Mouse (Mus musculus) embryo, embryonic 9.5 days (tissue): Measurements from ENCODE around the gene Dock7.
"Not testable (repeated sequence)": the region's sequence is repeated elsewhere in the genome, so short reads cannot be mapped to it uniquely, and the experiment has no call there.

Experiments
- DNase-seq: peaks from one replicate; pipeline ENCODE4 v3.0.0-alpha.2; 2017; ENCODE audit errors: extremely low spot score

Gene Dock7

DNA sequence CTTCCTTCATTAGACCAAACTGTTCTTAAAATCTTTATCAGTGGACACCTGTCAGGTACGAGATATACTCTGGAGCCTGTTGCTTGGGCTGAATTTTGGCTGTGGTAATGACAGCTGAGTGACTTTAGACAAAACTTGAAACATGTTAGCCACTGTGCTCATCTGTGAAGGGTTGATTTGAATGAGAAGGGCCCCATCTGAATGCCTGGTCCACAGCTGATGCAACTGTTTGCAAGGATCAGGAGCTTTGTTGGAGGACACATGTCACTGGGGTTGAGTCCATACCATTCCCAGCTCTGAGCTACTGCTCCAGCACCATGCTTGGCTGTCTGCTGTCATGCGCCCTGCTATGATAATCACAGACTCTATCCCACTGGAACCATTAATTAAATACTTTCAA lies 115.1 kb downstream of the Dock7 start:
- no peak for DNase-seq

DNA sequence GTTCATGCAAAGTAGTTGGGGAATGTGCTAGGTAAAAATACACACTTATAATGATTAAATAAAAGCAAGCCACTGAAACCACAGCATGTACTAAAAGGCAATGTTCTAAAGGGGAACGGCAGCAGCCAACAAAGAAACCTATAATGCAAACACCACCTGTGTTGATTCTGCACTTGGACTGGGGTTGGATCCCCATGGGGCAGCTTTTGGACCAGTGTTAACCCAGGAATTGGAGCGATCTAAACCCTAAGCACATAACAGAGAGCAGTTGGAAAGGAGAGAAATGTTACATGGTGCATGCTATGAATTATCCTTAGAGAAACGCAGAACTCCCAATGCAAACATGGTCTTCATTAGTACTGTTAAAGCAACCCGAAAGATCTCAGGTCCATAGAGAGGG lies 127.2 kb downstream of the Dock7 start:
- no peak for DNase-seq

- no peak for DNase-seq
Measured at GRCm38 (mm10) chr4:98984701-98985100, 136.0 kb downstream of the Dock7 start.

- not testable (repeated sequence) for DNase-seq
Measured at GRCm38 (mm10) chr4:98979976-98980375, 140.7 kb downstream of the Dock7 start.

- no peak for DNase-seq
Measured at GRCm38 (mm10) chr4:98978693-98979092, 142.0 kb downstream of the Dock7 start.

GRCm38 (mm10) chr4:98978288-98978687 lies 142.4 kb downstream of the Dock7 start:
- DNase-seq = not testable (repeated sequence)

DNA sequence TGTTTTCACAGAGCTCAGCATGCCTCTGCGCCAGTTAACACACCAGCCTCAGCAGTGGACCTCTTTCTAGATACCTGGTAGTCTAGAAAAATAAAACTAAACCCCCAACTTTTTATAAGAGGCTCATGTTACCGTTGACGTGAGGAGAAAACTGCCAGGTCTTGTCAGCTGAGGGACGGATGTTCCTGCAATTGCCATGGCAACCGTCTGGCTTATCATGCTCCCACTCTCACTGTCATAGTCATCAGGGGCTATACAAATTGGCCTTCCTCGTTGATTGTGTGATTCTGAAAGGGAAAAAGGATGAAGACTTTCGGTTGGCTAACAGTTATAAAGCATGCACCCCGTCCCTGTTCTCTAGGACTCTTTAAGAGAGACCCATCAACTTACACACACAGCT lies 145.0 kb downstream of the Dock7 start:
- no peak for DNase-seq

DNA sequence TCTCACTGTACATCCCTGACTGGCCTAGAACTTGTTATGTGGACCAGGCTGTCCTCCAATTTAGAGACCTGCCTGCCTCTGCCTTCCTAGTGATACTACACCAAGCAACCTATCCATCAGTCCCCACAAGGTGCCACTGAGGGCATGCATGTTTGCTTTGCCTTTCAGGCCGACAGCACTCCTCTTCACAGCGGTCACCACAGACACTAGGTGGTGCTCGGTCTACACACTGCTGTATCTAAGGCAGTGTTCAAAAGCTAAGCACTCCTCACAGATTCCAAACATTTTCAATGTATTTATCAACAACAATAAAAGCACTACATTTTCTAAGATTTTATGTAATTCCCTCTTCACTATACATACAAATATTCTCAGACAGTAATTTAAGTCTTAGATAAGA lies 150.8 kb downstream of the Dock7 start:
- no peak for DNase-seq

DNA sequence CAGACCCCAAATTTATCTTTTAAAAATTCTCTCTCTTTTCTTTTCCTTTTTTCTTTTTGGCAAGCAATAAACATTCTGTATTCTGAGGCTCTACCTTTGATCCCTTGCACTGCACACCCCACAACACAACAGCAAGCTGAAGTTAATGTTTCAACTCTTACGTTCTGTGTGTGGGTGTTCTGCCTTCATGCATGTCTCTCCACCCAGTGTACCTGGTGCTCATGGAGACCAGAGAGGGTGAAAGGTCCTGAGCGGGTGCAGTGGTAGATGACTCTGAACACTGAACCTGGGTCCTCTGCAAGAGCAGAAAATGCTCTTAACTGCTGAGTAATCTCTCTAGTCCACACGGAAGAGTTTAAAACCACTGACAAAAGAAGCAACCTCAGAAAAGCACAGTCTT lies 160.5 kb downstream of the Dock7 start:
- DNase-seq = no peak

- no peak for DNase-seq
Measured at GRCm38 (mm10) chr4:98955986-98956385, 164.7 kb downstream of the Dock7 start.

GRCm38 (mm10) chr4:98950563-98950962 lies 170.2 kb downstream of the Dock7 start:
- no peak for DNase-seq

DNA sequence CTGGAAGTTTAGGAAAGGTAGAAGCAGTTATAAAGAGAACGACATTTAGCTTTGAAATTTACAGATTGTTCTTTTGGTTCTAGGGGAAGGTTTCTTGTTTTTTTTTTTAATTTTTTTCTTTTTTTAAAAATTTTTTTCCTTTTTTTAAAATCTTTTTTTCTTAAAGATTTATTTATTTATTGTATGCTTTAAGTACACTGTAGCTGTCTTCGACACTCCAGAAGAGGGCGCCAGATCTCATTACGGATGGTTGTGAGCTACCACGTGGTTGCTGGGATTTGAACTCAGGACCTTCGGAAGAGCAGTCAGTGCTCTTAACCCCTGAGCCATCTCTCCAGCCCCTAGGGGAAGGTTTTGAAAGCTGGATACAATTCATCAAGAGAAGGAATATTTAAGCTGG lies 182.5 kb downstream of the Dock7 start:
- not testable (repeated sequence) for DNase-seq

DNA sequence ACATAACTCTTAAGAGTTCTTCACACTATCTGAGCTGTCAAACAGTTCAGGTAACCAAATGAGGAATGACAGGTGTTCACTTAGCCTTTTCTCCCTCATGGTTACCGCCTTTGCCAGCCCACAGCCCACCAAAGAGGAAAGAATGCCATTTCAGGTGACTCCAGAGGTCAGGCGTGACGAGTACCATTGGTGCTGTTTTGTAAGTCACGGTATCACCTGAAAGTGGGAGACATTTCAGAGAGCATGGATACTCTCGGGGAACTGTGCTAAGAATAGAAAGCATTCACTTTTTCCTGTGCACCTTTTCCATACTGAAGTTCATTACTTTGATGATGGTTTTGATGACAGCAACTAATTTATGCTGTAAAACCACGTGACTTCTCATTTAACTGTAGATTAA lies 184.7 kb downstream of the Dock7 start:
- no peak for DNase-seq

- DNase-seq = no peak
Measured at GRCm38 (mm10) chr4:98925250-98925781, 195.4 kb downstream of the Dock7 start.

DNA sequence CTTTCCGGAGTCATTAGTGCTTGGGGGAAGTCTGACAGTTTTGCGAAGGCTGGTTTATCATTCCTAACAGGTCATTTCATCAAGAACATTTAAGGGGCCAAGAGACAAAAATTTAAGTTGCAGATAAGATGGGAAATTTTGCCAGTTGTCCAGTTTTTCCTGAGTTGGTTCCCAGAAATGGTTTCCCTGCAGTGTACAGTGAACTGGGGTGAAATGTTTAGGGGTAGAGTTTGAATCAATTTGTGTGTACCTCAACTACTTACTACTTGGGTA lies 195.9 kb downstream of the Dock7 start:
- DNase-seq = no peak

- no peak for DNase-seq
Measured at GRCm38 (mm10) chr4:98924071-98924905, 196.4 kb downstream of the Dock7 start.

DNA sequence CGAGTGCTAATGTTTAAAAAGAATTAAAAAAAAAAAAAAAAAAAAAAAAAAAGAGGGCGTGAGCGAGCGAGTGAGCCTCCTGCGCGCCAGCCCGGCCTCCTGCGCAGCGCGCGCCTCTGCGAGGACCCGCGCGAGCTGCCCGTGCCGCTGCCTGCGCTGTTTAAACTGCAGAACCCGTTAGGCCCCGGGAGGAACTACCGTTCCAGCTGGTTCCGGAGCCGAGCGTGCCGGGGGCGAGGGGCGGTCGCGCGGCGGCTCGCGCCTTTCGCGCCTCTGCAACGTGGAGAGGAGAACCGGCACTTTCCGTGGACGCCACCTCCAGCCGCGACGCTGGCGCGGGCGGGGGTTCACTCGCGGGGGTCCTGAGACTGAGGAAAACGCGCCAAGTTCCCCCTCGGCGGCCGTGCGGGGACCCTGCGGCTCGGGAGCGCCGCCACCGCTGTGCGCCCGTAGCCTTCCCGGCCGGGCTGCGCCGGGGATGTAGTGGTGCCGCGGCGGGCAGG lies 197.1 kb downstream of the Dock7 start, which contains the start of gene Usp1:
Gene Usp1 (plus strand): TSS at position 243 of the 503 bp plus-strand sequence.
- DNase-seq = peak; percentile 84

- DNase-seq = peak; percentile 96
Measured at GRCm38 (mm10) chr4:98922643-98923567, 197.8 kb downstream of the Dock7 start.

GRCm38 (mm10) chr4:98922061-98922642 lies 198.6 kb downstream of the Dock7 start:
- peak; percentile 32 for DNase-seq

DNA sequence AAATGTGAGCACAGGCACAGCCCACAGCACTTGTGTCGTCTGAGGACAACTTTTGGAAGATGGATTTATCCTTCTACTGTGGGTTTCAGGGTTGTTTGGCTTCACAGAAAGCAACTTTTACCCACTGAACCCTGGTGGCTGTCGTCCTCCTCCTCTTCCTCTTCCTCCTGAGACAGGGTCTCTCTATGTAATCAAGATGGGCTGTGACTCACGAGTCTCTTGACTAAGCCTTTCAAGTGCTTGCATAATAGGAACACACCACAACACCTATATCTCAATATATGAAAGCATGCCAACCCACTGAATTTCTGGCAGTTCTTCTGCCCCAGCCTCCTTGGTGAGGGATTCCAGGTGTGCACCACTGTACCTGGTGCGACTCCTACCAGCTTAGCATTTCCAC lies 199.8 kb downstream of the Dock7 start:
- DNase-seq = no peak

GRCm38 (mm10) chr4:98918204-98918603 lies 202.5 kb downstream of the Dock7 start:
- no peak for DNase-seq

DNA sequence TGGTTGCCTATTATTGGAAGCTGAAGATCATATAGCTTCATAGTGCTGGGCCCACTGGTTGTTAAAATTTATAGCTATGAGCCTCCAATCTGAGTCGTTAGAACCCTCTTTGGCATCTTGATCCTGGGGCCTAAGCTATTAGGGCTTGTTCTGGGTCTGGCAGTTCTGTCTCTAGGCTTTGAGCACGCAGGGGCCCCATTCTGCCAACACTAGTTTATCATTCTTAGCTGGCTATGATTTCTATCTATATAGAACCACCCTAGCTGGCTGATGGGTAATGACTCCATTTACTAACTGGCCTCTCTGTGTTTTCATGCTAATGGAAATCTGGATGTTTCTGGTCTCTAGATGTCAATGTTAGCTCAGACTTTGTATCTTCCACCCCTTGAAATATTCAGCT lies 203.0 kb downstream of the Dock7 start:
- DNase-seq = no peak
